Mouse (Mus musculus) adipocyte (in vitro differentiated cells): ENCODE measurements around the gene Rora.

Experiments
- DNase-seq: peaks from one replicate; pipeline ENCODE4 v3.0.0-alpha.2; 2016; ENCODE audit warnings: low spot score

The Rora gene

GRCm38 (mm10) chr9:68653211-68654038, at the start of gene Rora:
TSS of gene Rora (plus strand) at chr9:68653786.
- peak; percentile 16 for DNase-seq

DNA sequence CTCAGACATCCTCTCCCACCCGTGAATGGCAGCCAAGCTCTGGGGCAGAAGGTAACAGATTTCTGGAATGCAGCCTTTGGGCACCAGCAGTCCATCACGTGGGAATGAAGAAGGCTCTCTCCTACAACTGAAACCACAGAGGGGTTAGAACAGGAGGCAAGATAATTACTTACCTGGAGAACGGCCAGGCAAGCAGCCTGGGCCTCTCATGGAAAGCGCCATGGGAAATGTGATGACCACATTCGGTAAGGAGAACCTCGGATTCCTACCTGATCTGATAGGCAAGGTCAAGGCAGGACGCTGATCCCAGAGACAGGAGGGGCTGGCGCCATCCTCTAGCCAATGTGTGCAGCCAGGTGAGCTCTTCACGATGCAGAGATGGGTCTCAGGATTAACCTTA, 39.6 kb upstream of the Rora start:
- no peak for DNase-seq

- DNase-seq, result no peak
These were observed 36.5 kb upstream of the Rora start for GRCm38 (mm10) chr9:68617116-68617515.

GRCm38 (mm10) chr9:68620036-68620435, 33.5 kb upstream of the Rora start:
- DNase-seq, result no peak

- no peak for DNase-seq
These were observed 33.1 kb upstream of the Rora start for GRCm38 (mm10) chr9:68620441-68620840.

- no peak for DNase-seq
These were observed 28.6 kb upstream of the Rora start for GRCm38 (mm10) chr9:68624981-68625380.

DNA sequence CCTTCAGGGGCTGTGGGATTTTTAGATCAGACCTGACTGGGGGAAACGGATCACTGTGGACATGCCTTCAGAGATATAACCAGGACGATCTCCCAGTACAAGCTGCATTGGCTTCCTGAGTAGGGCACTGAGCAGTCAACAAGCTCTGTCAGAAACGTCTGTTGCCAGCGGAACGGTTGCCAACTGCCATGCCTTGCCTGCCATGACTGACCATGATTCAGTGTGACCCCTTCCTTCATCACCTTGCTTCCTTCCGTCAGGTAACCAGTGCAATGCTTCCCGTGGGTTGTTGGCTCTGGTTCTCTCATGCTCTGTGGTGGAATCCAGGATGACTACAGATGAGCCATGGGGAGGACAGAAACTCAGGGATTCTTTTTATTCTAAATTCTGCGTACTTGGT, 16.3 kb upstream of the Rora start:
- no peak for DNase-seq

- no peak for DNase-seq
These were observed 12.5 kb upstream of the Rora start for GRCm38 (mm10) chr9:68641123-68641522.

GRCm38 (mm10) chr9:68648061-68648460, 5.5 kb upstream of the Rora start:
- DNase-seq, result no peak

DNA sequence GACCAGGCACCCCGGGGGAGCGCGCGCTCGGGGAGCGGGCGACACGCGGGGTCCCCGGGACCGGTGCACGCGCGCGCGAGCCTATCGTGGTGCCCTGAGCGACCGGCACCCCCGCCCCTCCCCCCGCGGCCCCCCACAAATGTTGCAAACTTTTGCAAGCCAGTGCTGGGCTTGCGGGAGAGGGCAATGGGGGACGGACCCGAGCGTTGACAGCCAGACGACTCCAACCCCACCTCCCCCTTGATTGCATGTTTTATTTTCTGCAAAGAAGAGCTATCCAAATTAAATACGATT, 400 bp downstream of the Rora start:
- no peak for DNase-seq

- DNase-seq, result no peak
These were observed 889 bp downstream of the Rora start for GRCm38 (mm10) chr9:68654333-68655017.

- no peak for DNase-seq
These were observed 1.7 kb downstream of the Rora start for GRCm38 (mm10) chr9:68655018-68656005.

DNA sequence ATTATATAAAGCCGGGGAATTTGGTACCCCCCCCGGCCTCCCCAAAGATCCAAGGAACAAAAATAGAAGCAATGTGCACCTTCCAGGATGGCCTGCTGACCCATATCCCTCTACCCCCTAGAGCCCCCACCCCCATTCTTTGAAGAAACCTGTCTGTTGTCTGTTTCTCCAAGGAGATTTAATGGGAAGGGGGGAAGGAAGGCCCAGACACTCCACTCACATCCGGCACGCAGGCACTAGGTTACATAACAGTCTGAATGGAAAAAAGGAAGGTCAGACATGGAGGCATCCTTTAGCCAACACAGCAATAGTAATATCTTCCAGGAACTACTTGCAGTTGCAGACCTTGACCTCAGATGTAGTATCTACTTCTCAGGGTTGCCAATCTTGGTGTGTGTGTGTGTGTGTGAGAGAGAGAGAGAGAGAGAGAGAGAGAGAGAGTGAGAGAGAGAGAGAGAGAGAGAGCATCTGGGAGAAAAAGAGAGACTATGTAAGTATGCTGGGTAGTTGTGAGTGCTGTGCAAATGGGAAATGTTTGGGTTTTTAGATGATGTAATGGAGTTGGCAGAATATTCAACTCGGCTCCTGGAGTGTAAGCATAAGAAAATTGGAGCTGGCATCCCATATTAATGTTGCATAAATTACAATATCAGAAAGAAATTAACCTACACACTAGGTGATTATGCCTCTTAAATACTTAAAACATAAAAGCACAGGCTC, 2.6 kb downstream of the Rora start:
- DNase-seq, result no peak

GRCm38 (mm10) chr9:68656796-68657130, 3.2 kb downstream of the Rora start:
- no peak for DNase-seq

DNA sequence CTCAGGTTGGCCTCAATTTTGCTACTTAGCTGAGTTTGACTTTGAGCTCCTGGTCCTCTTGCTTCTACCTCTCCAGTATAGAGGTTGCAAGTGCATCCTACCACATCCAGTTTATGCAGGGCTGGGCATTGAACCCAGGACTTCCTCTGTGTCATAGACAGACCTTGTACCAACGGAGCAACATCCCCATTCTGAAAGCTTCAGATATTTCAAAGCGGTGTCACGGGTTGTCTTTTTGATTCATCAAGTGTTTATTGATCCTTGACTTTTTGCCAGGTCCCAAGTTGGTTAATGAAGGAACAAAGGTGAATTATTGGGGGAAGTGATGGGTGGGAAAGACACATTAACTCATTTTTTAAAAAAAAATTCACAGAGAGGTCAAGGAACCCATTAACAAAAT, 17.1 kb downstream of the Rora start:
- DNase-seq, result no peak

DNA sequence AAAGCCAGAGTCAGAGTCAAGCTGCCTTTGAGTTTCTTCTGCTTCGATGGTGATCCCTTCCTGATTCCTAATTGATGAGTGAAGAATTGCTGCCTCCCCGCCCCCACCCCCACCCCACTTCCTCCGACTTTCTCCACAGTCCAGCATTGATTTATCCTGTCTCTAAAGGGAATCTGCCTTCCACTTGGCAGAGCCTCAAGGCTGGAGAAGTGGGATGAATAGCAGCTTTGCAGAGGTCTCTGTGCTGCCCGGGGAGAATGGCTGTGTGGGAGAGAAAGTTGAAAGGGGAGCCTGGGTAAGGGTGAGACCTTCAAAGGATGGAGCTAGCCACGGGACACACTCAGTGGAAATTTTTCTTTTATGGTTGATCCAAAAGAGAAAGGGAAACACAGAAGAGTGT, 18.9 kb downstream of the Rora start:
- no peak for DNase-seq

DNA sequence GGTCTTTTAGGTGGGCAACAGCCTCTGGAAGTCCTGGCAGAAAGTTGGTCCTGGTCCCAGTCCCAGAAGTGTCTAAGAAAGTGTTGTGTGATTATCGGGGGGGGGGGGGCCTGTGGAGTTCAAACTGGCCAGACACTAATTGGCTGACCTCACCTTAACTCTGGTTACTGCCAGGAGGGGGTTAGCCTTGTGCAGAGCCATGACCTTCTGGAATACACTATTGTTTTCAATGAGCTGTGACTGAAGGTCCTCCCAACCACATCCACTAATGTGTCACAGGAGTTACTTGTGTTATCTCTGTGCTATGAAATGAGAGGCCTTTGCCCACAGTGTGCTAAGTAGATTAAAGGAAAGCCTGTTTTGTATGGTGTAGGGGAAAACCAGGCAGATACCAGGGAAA, 19.6 kb downstream of the Rora start:
- DNase-seq, result no peak

DNA sequence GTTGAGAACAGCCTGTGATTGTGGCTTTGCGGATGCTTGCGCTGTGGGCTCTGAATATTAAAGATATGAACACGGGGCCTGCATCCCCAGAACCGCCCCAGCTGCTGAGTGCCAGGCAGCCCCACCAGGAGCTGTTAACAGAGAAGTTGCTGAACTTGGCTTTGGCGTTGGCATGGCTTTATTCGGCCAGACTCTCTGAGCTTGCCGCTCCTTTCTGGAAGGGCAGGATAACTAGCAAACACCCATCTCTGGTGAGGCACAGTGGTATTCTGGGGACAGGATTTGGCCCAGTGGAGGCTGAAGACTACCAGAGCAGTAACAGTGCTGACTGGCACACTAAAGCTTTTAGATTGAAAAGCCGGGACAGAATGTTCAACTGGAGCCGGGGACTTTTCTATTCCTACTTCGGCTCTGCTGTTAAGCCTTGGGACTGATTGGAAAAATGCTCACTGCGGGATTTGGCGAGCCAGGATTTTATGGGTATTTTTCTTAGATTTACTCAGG, 26.3 kb downstream of the Rora start:
- no peak for DNase-seq

- DNase-seq, result no peak
These were observed 30.4 kb downstream of the Rora start for GRCm38 (mm10) chr9:68683938-68684337.

- DNase-seq, result no peak
These were observed 32.0 kb downstream of the Rora start for GRCm38 (mm10) chr9:68685562-68685961.

DNA sequence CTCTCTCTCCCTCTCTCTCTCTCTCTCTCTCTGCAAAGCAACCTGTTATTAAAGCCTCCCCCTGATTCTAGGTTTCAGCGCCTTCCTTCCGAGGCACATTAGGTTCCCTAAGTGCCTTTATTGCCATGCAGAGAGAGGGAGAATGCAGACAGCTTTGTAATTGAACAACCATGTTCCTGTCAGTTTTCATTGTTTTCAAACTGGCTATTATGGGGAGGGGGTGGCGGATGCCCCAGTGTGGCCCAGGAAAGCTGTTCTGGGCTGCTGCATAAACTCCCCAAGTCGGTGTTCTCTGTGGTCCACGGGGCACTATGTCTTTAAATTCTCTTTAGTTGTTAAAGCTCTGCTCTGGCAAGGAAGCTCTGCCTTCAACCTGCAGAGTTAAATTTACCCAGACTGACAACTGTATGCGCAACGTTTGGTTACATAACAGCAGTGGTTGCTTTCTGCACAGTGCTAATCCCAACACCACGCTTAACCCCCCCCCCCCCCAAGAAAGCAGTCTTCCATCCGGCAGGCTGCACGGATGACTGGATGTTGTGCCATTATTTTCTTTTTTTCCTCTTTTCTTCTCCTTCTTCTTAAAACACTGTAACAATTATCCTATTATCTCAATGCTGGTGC, 33.8 kb downstream of the Rora start:
- DNase-seq, result no peak
